Mouse (Mus musculus): ENCODE results near the gene Hspa12a. TPM values are rescaled to one million over a fixed set of nuclear protein-coding genes. Genes with fewer than 3 reads are reported as not detected.

Hspa12a gene
- total RNA-seq, 2 experiments from 2014 or later, result 217 to 223 TPM

- intact Hi-C loops (cut with DNase I), result no loop called here
- DNase-seq (ENCODE audit: low spot score in 2 of 2), result no peak
These were observed 78.2 kb downstream of the Hspa12a start for GRCm38 (mm10) chr19:58865224-58865623.

- intact Hi-C loops (cut with DNase I), result no loop called here
- DNase-seq (ENCODE audit: low spot score in 2 of 2), result no peak
These were observed 79.4 kb downstream of the Hspa12a start for GRCm38 (mm10) chr19:58864006-58864573.

- intact Hi-C loops (cut with DNase I), result loop anchor here (2.0 kb wide), 1 partner anchor 54 kb away; no protein-coding TSS in a partner anchor
- DNase-seq (ENCODE audit: low spot score in 2 of 2), result no peak
These were observed 82.2 kb downstream of the Hspa12a start for GRCm38 (mm10) chr19:58861174-58861760.

GRCm38 (mm10) chr19:58860255-58861173 lies 82.9 kb downstream of the Hspa12a start:
- intact Hi-C loops (cut with DNase I), result loop anchor here (2.0 kb wide), 1 partner anchor 54 kb away; no protein-coding TSS in a partner anchor
- DNase-seq (ENCODE audit: low spot score in 2 of 2), result peak; percentile 88 to 90

GRCm38 (mm10) chr19:58859831-58860254 lies 83.6 kb downstream of the Hspa12a start:
- peak; percentile 37 to 39 for DNase-seq (ENCODE audit: low spot score in 2 of 2)
- intact Hi-C loops (cut with DNase I), result loop anchor here (2.0 kb wide), 1 partner anchor 53 kb away; no protein-coding TSS in a partner anchor

GRCm38 (mm10) chr19:58859357-58859756 lies 84.1 kb downstream of the Hspa12a start:
- no peak for DNase-seq (ENCODE audit: low spot score in 2 of 2)
- intact Hi-C loops (cut with DNase I), result no loop called here

GRCm38 (mm10) chr19:58856129-58856855 lies 87.2 kb downstream of the Hspa12a start:
- no peak for DNase-seq (ENCODE audit: low spot score in 2 of 2)
- intact Hi-C loops (cut with DNase I), result no loop called here

- DNase-seq (ENCODE audit: low spot score in 2 of 2), result no peak
- intact Hi-C loops (cut with DNase I), result no loop called here
These were observed 88.6 kb downstream of the Hspa12a start for GRCm38 (mm10) chr19:58854899-58855298.

GRCm38 (mm10) chr19:58853036-58853735 lies 90.3 kb downstream of the Hspa12a start:
- no peak for DNase-seq (ENCODE audit: low spot score in 2 of 2)
- intact Hi-C loops (cut with DNase I), result no loop called here

- intact Hi-C loops (cut with DNase I), result no loop called here
- no peak for DNase-seq (ENCODE audit: low spot score in 2 of 2)
These were observed 92.6 kb downstream of the Hspa12a start for GRCm38 (mm10) chr19:58850719-58851466.

GRCm38 (mm10) chr19:58849333-58850131 lies 93.9 kb downstream of the Hspa12a start:
- intact Hi-C loops (cut with DNase I), result no loop called here
- no peak for DNase-seq (ENCODE audit: low spot score in 2 of 2)

- DNase-seq (ENCODE audit: low spot score in 2 of 2), result no peak
- intact Hi-C loops (cut with DNase I), result no loop called here
These were observed 99.8 kb downstream of the Hspa12a start for GRCm38 (mm10) chr19:58843606-58844005.

GRCm38 (mm10) chr19:58840721-58841271 lies 102.7 kb downstream of the Hspa12a start:
- intact Hi-C loops (cut with DNase I), result no loop called here
- no peak for DNase-seq (ENCODE audit: low spot score in 2 of 2)

GRCm38 (mm10) chr19:58839806-58840205 lies 103.6 kb downstream of the Hspa12a start:
- intact Hi-C loops (cut with DNase I), result no loop called here
- no peak for DNase-seq (ENCODE audit: low spot score in 2 of 2)

GRCm38 (mm10) chr19:58839345-58839744 lies 104.1 kb downstream of the Hspa12a start:
- intact Hi-C loops (cut with DNase I), result no loop called here
- no peak for DNase-seq (ENCODE audit: low spot score in 2 of 2)

- intact Hi-C loops (cut with DNase I), result no loop called here
- no peak for DNase-seq (ENCODE audit: low spot score in 2 of 2)
These were observed 104.7 kb downstream of the Hspa12a start for GRCm38 (mm10) chr19:58838706-58839105.

- DNase-seq (ENCODE audit: low spot score in 2 of 2), result no peak
- intact Hi-C loops (cut with DNase I), result no loop called here
These were observed 109.7 kb downstream of the Hspa12a start for GRCm38 (mm10) chr19:58833639-58834180.

All from left cerebral cortex, postnatal 36 days (tissue).